Mouse (Mus musculus) embryo, embryonic 9.5 days (tissue): Measurements from ENCODE around the gene Snd1.

Experiments
- DNase-seq: peaks from one replicate; pipeline ENCODE4 v3.0.0-alpha.2; 2017; ENCODE audit errors: extremely low spot score

Snd1 gene

DNA sequence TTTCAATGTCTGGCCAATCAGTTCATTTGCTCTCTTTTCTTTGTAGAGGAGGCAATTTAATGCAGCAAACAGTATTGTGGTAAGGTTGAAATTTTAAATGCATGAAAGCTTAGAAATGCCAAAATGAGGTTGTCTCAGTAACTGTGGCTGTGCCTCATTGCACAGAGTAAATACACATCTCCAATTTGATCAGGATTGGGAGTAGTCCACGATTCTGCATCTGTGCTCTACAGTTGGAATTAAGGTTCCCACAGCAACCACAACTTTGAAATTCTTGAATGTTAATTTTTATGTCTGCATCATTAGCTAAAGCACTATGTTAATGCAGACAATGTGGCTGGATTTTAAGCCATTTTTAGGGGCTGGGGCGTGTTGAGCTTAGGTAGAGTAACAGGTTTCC is 72.0 kb downstream of the Snd1 start:
- DNase-seq: no peak

DNA sequence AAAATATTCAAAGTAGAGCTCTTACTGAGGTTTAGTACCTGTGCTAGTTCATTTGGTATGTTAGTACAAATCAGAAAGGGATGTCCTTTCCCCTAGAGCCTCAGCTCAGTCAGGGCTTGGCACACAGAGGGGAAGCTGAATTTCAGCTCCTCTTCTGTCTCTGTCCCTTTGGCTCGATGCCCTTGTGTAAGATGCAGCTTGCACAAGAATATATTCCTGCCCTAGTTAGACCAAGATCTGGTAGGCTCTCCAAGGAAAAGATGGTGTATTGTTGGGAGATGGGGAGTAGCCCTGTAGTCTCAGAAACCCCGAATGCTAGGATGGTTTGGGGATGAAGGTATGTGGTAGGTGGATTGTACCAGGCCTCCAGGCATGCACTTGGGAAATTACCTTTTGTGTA is 74.4 kb downstream of the Snd1 start:
- DNase-seq: no peak

DNA sequence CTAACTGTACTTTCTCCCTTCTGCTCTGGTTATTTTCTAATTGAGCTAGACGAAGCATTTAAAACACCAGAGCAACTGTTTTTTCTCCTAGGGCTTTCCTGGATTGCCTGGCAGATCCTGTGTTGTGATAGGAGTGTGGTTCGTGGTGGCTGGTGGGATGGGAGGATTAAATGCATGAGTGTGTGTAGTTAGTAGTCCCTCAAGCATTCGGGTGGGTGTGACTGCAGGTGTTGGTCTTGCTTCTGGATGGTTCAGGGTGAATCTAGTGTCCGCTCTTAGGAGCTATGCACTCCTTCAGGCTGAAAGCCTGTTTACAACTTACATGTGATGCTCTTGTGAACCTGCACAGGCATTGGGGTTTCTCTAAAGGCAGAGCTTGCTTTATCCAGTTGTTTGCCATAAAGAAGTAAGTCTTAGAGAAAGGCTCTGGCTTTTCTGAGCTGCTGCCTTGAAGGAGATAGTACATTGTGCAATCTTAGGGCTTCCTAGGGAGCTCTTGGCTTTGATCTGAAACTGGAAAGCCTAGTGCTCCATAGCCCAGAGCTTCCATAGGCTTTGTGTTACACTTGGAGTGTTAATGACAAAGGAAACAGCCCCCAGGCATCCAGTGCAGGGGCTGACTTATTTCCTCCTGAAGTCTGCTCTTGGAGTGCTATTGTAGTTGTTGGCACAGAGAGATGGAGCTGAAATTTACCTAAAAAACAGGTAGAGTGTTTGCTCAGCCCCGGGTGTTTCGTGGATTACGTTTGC is 75.5 kb downstream of the Snd1 start:
- DNase-seq: no peak

DNA sequence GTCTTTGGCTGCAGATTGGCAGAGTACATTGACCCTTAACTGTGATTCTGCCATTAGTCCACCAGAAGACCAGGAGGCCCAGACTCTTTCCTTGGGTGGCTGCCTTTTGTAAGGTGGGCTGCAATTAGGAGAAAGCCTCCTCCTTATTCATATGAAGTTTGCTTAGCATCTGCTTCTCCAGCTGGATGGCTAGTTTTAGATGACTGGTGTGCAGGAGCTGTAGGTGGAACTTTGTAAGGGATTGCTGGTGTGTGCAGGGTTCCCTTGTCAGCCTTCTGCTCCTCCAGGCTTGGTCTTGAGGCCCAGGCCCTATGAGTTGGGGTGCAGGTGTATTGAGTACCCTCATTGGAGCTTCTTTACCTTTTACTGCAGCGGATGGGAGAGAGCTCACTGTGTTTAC is 79.5 kb downstream of the Snd1 start:
- no peak for DNase-seq

DNA sequence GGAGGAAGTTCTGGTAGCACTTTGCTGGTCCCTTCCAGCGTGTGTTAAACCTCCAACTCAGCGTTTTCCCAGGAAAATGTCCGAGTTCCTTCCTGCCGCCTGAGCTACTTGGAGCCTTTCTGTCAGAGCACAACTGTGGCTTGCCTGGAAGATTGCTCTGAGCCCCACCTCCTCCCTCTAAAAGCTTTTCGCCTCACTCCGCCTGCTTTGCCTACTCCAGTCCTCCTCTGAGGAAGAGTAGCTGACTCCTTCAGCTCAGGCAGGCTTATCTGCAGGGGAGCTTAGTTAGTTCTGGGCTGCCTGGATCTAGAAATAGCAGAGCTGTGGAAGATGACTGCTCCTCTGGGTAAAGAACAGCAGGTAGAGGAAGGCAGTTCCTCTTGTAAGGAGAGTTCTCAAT is 80.1 kb downstream of the Snd1 start:
- DNase-seq: no peak

DNA sequence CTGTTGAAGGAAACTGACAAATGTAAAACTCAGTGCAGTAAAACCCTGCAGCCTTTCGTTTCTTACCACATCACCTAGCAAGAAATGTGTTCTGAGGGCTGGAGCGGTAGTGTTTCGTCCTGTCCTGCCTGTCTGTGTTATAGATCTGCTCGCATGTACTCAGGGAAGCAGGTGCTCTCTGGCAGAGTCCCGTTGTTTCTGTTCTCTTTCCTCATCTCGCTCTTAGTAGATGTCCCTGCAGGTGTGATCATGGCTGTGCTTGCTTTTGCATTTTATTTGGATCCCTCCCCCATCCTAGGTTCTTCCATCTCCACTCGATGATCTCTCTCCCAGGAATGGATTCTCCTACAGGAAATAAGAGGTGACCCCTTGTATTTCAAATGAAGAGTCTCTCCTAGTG is 80.5 kb downstream of the Snd1 start:
- no peak for DNase-seq

DNA sequence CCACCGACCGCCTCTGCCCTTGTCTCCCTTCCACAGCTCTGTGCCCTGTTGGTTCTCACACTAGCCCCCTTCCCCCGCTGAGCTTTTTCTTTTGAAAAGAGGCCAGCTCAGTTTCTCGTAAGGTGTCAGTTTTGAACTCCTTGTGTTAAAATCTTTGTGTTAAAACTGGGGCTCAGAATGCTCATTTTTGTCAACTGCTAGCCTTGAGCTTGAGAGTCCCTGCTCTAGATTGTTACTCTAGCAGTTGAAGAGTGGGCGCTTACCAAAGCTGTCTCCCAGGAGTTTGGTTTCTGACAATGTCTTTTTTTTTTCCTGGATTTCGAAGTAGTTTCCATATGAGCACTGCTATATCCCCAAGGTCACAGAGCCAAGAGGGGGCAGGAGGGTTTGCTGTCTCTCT is 82.8 kb downstream of the Snd1 start:
- DNase-seq: no peak

DNA sequence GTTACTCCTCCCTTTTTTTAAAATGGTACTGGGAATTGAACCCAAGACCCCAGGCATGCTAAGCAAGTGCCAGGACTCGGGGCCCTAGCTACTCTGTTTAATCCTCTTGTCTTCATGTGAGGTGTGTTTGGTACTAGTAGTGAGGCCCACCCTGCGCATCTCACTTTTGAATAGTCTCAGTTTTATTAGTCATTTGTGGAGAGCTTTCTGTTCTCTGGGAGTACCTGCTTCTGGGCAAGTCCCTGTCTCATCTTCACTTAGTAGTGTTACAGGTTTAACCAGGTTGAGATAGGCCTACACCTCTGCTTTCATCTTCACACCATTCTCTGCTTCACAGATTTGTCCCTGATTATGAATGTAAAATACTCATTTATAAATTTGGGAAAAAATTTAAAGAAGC is 84.5 kb downstream of the Snd1 start:
- DNase-seq: no peak

DNA sequence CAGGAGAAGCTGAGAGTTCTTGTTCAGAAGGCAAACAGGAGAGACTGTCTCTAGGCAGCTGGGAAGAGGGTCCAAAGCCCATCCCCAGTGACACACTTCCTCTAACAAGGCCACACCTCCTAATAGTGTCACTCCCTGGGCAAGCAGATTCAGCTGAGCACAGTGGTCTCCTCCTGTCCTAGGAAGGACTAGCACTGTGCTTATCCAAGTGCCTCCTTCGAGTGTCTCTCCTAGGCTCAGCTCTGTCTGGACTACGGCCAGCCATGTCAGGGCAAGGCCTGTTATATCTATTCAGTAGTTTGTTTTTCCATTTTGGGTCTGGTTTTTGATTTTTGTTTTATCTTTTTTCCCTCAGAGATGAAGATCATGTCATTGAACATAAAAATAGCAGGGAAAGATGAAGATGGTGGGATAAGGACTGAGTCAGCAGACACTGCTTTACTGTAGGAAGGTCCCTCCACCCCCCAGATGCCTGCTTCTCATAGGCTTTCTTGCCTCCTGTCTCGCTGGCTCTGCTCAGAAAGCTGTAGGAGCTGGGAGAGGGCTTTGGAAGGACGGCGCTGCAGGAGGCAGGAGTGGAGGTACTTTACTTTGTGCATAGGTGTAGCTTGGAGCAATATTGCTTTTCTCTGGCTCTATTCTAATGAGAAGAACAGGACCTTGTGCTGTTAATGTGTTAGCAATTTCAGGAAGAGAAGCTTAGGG is 86.5 kb downstream of the Snd1 start:
- DNase-seq: no peak

DNA sequence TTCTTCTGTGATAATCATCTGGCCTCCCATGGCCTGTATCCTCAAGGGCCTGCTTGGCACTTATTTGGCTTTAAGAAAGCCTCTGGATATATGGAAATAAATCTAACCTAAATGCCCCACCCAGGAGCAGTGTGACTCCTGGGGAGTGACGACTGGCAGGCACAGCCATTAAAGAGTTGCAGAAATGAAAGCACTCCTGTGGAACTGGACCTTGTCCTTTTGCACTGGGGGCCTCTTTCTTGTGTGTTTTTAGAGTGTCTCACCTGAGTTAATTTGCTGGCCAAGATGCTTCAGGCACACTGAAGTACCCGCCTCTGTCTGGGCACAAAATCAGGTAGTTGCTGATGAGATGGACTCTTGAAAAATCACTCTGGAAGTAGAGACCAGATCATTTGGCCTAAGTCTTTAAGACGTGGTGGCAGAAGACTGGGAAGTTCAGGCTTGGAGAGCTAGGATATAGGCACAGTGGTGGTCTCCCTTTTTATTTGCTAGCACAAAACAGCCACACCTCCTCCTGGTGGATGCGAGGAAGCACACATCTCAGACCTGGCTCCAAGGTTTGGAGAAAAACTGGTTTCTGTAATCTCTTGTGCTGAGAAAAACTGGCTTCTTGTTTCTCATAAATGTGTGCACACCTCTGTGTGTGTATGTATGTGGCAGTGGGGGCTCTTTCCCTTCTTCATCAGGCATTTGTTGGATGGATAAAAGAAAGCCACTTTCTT is 87.5 kb downstream of the Snd1 start:
- no peak for DNase-seq

DNA sequence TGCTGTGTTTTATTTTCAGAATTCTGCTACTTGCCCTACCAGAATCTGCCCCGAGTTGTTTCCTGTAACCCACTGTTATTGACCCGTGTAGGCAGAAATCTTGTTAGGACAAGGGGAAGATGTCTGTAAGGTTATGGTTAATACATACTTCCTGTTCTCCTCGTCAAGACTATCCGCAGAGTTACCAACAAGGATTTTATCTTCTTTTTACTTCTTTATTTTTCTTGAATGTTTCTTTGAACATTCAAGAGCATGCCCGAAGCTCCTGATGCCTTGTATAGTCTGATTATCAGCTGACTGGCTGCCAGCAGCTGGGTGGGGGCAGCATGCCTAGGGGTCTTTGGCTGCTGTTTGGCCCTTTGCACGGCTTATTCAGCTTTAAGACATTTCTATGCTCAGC is 93.0 kb downstream of the Snd1 start:
- no peak for DNase-seq

DNA sequence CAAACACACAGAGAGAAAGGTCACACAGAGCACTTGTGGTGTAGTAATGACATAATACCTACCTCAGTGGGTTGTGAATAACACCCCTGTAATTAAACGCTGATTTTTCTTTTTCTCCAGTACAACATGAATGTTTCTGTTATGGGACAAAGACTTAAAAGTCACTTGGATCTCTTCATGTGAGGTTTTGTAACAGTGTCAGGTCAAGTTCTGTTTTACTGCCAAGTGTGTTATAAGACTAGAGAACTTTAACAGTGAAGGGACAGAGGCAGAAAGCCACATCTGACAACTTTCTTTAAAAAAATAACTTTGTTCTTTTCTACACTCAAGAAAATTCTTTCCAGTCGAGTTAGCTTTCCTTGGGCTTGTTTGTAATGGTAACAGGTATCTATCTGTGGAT is 97.0 kb downstream of the Snd1 start:
- DNase-seq: no peak

DNA sequence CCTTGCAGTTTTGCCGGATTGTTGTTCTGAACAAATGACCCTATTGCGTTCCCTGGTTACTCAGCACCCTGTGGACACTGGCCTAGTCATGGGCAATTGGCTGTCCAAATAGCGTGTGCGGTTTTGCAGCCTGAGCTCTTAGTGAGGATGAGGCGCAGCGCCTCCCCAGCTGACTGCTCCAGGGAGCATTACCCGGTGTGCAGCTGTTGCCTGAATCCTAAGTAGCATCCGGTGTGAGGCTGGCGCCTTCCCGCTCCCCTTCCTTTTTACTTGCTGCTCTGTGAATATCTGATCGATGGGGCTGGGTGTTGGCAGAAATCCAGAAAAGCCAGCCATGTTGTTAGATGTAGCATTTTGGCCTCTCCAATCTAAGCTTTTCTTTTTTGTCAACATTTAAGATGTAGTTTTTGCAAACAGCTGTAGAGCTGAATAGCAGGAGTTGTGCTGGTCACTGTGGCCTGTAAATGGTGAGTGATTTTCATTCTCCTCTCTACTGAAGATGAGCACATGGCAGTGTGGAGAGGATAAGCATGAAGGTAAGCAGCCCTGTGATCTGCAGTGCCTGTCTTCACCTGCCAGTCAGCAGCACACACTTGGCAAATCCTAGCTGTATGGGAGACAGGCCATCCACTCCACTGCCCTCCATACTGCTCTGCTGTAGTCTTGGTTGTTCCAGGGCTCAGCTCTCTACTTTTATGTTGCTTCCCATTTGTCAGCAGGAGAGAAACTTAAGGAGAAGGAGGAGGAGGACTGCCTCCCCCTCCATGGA is 98.2 kb downstream of the Snd1 start:
- DNase-seq: no peak

DNA sequence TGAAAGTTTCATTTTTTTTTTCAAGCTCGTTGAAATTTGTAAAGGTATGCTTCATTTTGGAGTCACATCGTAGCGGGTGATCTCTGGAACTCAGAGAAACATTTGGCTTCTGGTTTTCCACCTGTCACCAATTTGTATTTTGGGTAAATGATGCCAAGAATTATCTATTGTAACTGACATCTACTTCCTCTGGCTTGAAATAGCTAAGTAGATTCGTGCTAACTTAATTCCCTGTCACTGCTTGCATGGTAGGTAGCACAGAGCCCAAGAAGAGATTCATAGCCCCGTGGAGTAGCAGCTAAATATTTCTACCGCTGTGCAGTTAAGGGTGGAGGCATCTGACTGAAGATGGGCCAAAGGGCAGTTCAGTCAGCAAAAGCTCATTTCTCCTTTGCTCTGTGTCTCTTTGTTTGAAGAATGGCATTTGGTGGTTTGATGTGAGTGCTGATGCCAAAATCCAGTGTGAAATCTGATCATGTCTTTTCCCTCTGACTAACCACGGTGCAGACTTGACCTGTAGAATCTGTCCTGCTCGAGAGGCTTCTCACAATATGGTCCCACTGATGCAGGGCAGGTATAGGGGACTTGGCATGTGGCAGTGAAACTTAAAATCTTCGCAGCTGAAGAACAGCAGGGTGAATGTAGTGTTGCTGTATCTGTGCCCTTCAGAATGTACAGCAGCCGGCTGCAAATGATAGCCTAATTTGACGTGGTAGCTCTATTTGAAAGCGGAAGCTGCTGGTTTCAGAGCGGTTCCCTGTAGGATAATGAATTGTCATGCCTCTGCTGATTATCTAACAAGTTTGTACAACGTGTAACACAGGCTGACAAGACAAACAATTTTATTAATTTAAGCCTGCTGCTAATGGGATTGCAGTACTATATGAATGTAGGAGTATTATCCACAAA is 101.7 kb downstream of the Snd1 start:
- DNase-seq: no peak

DNA sequence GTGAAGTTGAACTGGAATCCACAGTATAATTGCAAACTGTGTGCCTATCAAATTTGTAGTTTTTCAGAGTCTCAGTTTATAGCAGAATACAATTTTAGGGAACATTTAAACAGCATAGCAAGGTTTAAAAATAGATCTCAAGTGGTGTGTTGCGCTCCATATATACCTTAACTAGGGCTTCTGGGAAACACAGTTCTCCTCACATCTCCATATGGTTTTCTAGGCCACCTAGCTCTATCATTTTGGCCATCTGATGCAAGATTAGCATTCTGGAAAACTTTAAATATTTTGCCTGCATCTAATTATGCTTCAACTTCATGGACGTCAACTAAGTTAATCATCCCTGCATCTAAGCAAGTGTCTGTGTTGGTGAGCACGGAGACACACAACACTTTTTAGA is 107.9 kb downstream of the Snd1 start:
- DNase-seq: no peak

DNA sequence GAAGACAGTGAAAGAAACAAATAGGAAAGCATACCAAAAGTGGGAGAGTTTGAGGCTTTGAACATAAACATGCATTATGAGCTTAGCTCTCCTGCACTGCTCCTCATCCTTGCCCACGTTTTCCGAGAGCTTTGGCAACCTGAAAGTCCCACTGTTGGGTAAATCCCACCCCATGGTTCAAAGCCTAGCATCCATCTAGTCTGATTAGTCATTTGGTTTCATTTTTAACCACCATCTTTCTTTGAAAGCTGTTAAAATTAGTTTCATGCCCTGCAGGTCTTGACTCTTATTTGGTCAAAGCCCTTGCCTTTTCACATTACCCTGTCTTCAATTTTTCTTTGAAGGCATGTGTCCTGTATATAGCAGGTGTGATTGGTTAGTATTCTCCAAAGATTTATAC is 108.5 kb downstream of the Snd1 start:
- no peak for DNase-seq

DNA sequence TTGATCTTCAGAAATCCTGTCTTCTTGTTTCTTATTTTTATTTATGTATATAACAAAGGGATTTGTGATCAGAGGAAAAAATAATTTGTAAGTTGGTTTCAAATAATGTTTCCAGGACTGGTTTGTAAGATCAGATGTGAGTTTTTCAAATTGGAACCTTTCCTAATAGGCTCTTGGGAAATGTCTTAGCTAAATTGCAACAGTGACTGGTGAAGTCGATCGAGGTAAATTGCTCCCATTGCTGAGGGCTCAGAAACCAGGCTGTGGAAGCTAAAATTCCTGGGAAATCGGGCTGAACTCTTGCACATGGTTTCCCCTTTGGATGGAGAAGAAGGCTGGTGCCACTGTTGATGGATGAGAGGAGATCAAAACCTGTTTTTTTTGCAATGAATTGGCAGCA is 111.9 kb downstream of the Snd1 start:
- DNase-seq: no peak

DNA sequence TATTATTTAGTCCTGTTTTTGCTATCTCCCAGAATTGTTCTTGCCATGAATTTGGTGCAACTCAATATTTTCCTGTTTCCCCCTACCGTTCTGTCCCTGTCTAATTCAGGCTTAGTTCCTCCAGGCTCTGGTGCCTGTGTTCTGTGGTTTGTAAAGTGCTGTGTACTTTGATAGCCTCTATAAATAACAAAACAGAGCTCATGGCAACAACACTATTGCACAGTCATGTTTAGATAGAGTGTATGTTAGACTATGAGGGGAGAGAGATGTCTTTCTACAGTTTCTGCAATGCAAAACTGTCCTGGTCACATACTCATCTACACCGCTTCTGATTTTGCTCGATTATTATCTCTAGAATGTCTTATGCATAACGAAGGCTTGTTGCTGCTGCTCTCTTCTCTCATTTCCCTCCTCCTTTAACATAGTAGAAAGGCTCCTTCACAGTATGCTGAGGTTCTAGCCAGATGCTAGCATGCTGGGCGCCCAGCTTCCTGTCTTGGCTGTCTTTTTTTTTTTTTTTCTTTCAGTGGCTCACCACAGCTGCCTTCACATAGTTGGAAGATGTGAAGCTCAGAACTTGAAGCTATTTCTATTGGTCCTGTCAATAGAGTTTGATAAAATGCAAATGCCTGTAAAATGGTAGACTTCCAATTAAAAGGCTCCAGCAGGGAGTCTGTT is 113.7 kb downstream of the Snd1 start:
- no peak for DNase-seq

DNA sequence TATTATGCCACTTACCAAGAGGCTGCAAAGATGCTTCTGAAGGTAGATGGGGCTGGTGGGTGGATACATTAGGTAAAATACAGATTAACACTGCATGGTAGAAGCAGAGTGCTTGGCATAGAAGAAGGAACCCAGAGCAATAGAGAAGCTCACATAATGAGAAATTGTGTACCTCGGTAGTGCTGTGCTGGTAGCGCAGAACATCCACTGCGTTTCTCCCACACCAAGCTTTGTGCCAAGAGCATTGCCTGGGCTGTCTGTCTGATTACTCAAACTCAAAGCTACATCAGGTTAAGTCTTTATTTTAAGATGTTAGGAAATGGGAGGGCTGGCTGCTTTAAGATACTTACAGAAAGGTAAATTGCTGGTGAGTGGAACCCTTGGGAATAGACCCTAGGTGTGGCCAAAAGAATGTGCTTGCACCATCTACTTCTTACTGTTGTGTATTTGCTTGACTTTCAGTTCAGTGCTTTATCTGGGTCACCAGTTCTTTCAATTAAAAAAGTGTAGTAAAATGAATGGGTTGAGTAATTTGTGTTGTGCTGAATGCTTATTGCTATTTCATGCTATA is 117.5 kb downstream of the Snd1 start:
- DNase-seq: no peak

DNA sequence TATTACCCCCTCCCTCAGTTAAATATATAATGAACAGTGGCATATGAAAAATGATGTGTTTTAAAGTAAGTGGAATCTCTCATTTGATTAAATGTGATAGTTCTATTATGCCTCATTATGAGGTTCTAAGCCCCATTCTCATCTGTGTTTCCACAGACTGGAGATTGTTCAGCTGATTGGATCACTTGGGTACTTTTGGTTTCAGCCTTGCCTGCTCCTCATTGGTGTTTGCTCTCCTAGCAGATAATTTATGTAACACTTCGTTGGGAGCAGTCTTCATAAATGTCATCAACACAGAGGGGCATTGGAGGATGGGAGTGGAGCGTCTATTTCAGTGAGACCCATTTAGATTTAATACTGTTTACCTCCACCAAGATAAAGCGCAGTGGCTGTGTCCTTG is 118.8 kb downstream of the Snd1 start:
- no peak for DNase-seq
